Mouse (Mus musculus) hindbrain, embryonic 11.5 days (tissue): ENCODE measurements around the gene Oxsr1. TPM values are rescaled to one million over a fixed set of nuclear protein-coding genes. Genes with fewer than 3 reads are reported as not detected.

ENCODE experiments used
- ATAC-seq: fragments of 200-750 bp; cut with Nextera tagmentation; 2 replicates; pipeline ENCODE4 v1.8.0; 2017; ENCODE audit warnings: mild to moderate bottlenecking, moderate TSS enrichment, moderate library complexity; ENCODE audit not compliant: low FRiP score
- DNase-seq: peaks from one replicate; pipeline ENCODE4 v3.0.0-alpha.2; 2015; ENCODE audit warnings: low spot score
- H3K27ac ChIP-seq: fragments of 300-500 bp; sonication (generic); 2 replicates; pipeline ENCODE4 v1.5.1; 2014; ENCODE audit warnings: mild to moderate bottlenecking, low read depth, low read length
- H3K27me3 ChIP-seq: fragments of 300-500 bp; sonication (generic); 2 replicates; pipeline ENCODE4 v1.6.1; 2014; ENCODE audit warnings: mild to moderate bottlenecking, low read length, moderate library complexity, mixed read lengths; ENCODE audit not compliant: control insufficient read depth, insufficient read depth
- H3K36me3 ChIP-seq: fragments of 300-500 bp; sonication (generic); 2 replicates; pipeline ENCODE4 v1.6.1; 2014; ENCODE audit warnings: mild to moderate bottlenecking, low read length, moderate library complexity, mixed read lengths; ENCODE audit not compliant: control insufficient read depth, insufficient read depth
- H3K4me1 ChIP-seq: fragments of 300-500 bp; sonication (generic); replicated peaks from 2 replicates; pipeline ENCODE4 v1.6.1; 2014; ENCODE audit warnings: low read length, mixed read lengths; ENCODE audit not compliant: control insufficient read depth, insufficient read depth
- H3K4me2 ChIP-seq: fragments of 300-500 bp; sonication (generic); replicated peaks from 2 replicates; pipeline ENCODE4 v1.6.1; 2014; ENCODE audit warnings: mild to moderate bottlenecking, low read depth, low read length
- H3K4me3 ChIP-seq: fragments of 300-500 bp; sonication (generic); 2 replicates; pipeline ENCODE4 v1.5.1; 2014; ENCODE audit warnings: low read depth, low read length
- H3K9ac ChIP-seq: fragments of 300-500 bp; sonication (generic); 2 replicates; pipeline ENCODE4 v1.6.1; 2014; ENCODE audit warnings: low read depth, low read length
- H3K9me3 ChIP-seq: fragments of 300-500 bp; sonication (generic); 2 replicates; pipeline ENCODE4 v1.6.1; 2016; ENCODE audit warnings: low read length; ENCODE audit not compliant: control insufficient read depth
- WGBS: fragments of 180-500 bp; shearing (Covaris S2); extraction: QIAGEN DNeasy Blood & Tissue Kit; methylation state at CpG from one replicate; pipeline ENCODE4 v1.1.7; 2014; 5-methylcytosine and 5-hydroxymethylcytosine counted together
- polyA plus RNA-seq: library from polyadenylated mRNA; unstranded; fragments of >200 nt; fragmentation: Nextera tagmentation; extraction: Ambion mirVana; gene quantifications from 2 replicates; pipeline ENCODE4 v1.2.1, GENCODE M21; 2014

Oxsr1 gene
- polyA plus RNA-seq, 1 experiment from 2014 or later = 17.1 TPM

- no peak overlapping the region for H3K27ac ChIP-seq
- no peak overlapping the region for H3K4me2 ChIP-seq
- no peak overlapping the region for H3K9ac ChIP-seq
- ATAC-seq = no peak
- DNase-seq = no peak
- 80% methylated on average over 8 of the region's 8 CpGs for WGBS
- no peaks in the 10 kb centered on the region for H3K36me3 ChIP-seq
- H3K4me1 ChIP-seq = no peaks in the 10 kb centered on the region
- no peak overlapping the region for H3K4me3 ChIP-seq
- no peaks in the 10 kb centered on the region for H3K27me3 ChIP-seq
- no peaks in the 10 kb centered on the region for H3K9me3 ChIP-seq
Measured at GRCm38 (mm10) chr9:119212996-119213395, 109.2 kb downstream of the Oxsr1 start.

DNA sequence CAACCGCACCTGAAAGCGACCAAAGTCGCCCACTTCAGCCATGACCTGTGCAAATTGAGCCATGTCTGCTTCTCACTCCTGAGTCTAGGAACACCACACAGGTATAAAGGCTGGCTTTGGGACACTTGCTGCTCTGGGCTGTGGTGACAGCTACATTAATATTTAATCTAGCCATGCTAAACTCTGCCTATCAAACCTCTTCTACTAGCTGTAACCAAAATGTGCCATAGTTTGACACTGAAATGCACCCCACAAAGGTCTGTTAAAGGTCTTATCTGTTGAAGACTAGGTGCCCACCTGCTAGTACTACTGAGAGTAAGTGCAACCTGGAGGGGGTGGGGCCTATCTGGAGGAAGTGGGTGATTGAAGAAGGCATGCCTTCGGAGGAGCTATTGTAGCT is 113.2 kb downstream of the Oxsr1 start, which contains the start of gene Slc22a13:
Gene Slc22a13 (minus strand): TSS at position 101 of the 400 bp plus-strand sequence.
- Histone ChIP-seq H3K4me1 (no peaks in the 10 kb centered on the region), H3K27me3 (no peaks in the 10 kb centered on the region), H3K9me3 (no peaks in the 10 kb centered on the region), H3K4me2 (no peak within 1 kb of the TSS), H3K36me3 (no peaks in the 10 kb centered on the region), H3K4me3 (no peak within 1 kb of the TSS), H3K9ac (no peak within 1 kb of the TSS), H3K27ac (no peak within 1 kb of the TSS)
- ATAC-seq (no peak), DNase-seq (no peak)
- 74% methylated on average over 4 of the region's 4 CpGs for WGBS

- Histone ChIP-seq H3K27ac (no peak overlapping the region), H3K27me3 (no peaks in the 10 kb centered on the region), H3K4me2 (no peak overlapping the region), H3K9me3 (no peaks in the 10 kb centered on the region), H3K4me3 (no peak overlapping the region), H3K36me3 (no peaks in the 10 kb centered on the region), H3K9ac (no peak overlapping the region), H3K4me1 (no peaks in the 10 kb centered on the region)
- WGBS = 87% methylated on average over 4 of the region's 4 CpGs
- DNase-seq = no peak
- no peak for ATAC-seq
Measured at GRCm38 (mm10) chr9:119207113-119207512, 115.1 kb downstream of the Oxsr1 start.

GRCm38 (mm10) chr9:119206666-119207065 is 115.6 kb downstream of the Oxsr1 start:
- no peak overlapping the region for H3K4me3 ChIP-seq
- no peak overlapping the region for H3K9ac ChIP-seq
- no peak for DNase-seq
- no peaks in the 10 kb centered on the region for H3K4me1 ChIP-seq
- no peaks in the 10 kb centered on the region for H3K27me3 ChIP-seq
- ATAC-seq = no peak
- H3K9me3 ChIP-seq = no peaks in the 10 kb centered on the region
- 88% methylated on average over 2 of the region's 2 CpGs for WGBS
- H3K27ac ChIP-seq = no peak overlapping the region
- no peak overlapping the region for H3K4me2 ChIP-seq
- no peaks in the 10 kb centered on the region for H3K36me3 ChIP-seq

DNA sequence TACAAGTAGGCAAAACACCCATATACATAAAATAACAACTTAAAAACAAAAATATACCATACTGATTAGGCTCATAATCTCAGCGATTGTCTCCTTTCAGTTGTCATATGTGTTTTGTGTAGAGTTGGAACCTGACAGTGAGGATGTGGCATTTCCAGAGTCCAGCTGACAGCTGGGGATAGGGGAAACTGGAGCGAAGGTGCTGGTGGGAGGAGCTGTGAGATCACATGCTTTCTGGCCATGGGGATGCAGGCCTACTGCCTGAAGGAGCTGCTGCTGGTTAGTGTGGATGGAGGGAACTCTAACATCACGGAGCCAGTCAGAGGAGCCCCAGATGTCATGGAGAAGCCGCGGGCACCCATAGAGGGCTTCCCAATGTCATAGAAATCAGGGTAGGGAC is 116.5 kb downstream of the Oxsr1 start:
- WGBS = 85% methylated on average over 5 of the region's 5 CpGs
- no peak for DNase-seq
- H3K9me3 ChIP-seq = no peaks in the 10 kb centered on the region
- no peaks in the 10 kb centered on the region for H3K36me3 ChIP-seq
- no peak overlapping the region for H3K27ac ChIP-seq
- H3K4me1 ChIP-seq = no peaks in the 10 kb centered on the region
- H3K4me2 ChIP-seq = no peak overlapping the region
- H3K9ac ChIP-seq = no peak overlapping the region
- no peaks in the 10 kb centered on the region for H3K27me3 ChIP-seq
- H3K4me3 ChIP-seq = no peak overlapping the region
- no peak for ATAC-seq

DNA sequence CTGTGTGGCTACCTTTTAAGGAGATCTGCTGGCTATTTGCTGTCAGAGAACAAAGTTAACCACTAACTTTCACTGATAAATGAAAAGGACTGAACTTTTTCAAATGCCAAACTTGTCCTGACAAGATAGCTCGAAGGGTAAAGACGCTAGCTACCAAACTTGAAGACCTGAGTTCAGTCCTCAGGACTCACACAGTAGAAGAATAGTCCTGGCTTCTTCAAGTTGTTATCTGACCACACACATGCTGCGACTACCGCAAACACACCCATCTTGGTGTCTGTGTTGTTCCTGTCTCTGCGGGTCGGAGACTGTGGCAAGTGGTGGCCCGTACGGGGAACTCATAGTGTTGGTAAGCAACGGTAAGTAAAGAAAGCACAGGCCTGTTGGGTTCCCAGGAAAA is 118.6 kb downstream of the Oxsr1 start:
- 94% methylated on average over 9 of the region's 9 CpGs for WGBS
- Histone ChIP-seq H3K4me2 (no peak overlapping the region), H3K9ac (no peak overlapping the region), H3K9me3 (no peaks in the 10 kb centered on the region), H3K4me1 (no peaks in the 10 kb centered on the region), H3K27ac (no peak overlapping the region), H3K27me3 (no peaks in the 10 kb centered on the region), H3K4me3 (no peak overlapping the region), H3K36me3 (no peaks in the 10 kb centered on the region)
- no peak for DNase-seq
- no peak for ATAC-seq

GRCm38 (mm10) chr9:119201653-119202052 is 120.6 kb downstream of the Oxsr1 start:
- WGBS = 84% methylated on average over 5 of the region's 5 CpGs
- H3K4me3 ChIP-seq = no peak overlapping the region
- ATAC-seq = no peak
- H3K4me1 ChIP-seq = no peaks in the 10 kb centered on the region
- no peak overlapping the region for H3K4me2 ChIP-seq
- no peaks in the 10 kb centered on the region for H3K27me3 ChIP-seq
- DNase-seq = no peak
- no peak overlapping the region for H3K27ac ChIP-seq
- no peaks in the 10 kb centered on the region for H3K9me3 ChIP-seq
- H3K36me3 ChIP-seq = no peaks in the 10 kb centered on the region
- no peak overlapping the region for H3K9ac ChIP-seq

DNA sequence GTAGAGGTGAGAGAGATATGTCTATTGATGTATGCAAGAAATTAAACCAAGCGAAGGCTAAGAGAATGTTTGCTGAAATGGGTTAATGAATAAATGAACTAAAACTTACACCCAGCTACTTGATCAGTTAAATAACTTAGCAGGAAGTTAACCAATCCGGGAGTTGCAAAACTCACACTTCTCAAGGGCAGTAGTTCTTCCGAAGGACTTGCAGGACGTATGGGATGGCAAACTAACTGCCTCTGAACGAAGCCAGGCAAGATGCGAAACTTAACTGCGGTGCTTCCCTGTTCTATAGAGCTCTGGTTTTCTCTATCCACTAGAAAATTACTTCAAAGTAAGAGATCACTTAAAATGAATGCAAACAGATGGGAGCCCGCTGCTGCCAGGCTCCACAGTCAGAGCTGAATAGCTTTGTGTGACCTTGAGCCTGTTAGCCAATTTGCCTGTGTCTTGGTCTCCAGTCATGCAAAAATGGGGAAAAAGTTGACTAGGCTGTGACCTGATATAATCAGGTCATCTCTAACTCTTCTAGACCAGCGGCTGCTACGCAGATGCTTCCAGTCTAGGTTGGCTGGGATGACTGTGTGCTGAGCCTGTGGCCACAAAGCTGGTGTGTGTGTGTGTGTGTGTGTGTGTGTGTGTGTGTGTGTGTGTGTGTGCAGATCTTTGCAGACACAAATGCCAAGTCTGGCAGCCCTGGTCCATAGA is 122.9 kb downstream of the Oxsr1 start:
- Histone ChIP-seq H3K36me3 (no peaks in the 10 kb centered on the region), H3K4me2 (no peak overlapping the region), H3K27ac (no peak overlapping the region), H3K9me3 (no peaks in the 10 kb centered on the region), H3K4me3 (no peak overlapping the region), H3K4me1 (no peaks in the 10 kb centered on the region), H3K9ac (no peak overlapping the region), H3K27me3 (no peaks in the 10 kb centered on the region)
- ATAC-seq = no peak
- DNase-seq = no peak
- 89% methylated on average over 10 of the region's 10 CpGs for whole genome bisulfite sequencing

GRCm38 (mm10) chr9:119192202-119192990 is 129.8 kb downstream of the Oxsr1 start:
- Histone ChIP-seq H3K27me3 (no peaks in the 10 kb centered on the region), H3K27ac (no peak overlapping the region), H3K4me2 (no peak overlapping the region), H3K4me1 (no peaks in the 10 kb centered on the region), H3K4me3 (no peak overlapping the region), H3K9me3 (no peaks in the 10 kb centered on the region), H3K9ac (no peak overlapping the region), H3K36me3 (no peaks in the 10 kb centered on the region)
- 38% methylated on average over 11 of the region's 11 CpGs for WGBS
- ATAC-seq = no peak
- DNase-seq = peak; percentile 47
